ENCODE assay signal across 13 mouse cellular contexts in genomic region chr11:95939828-95940507, GRCm38 (mm10). TPM values are rescaled to one million over a fixed set of nuclear protein-coding genes. Genes with fewer than 3 reads are reported as not detected.
DNase-seq lines count a peak whose midpoint lies in the region; ATAC-seq and TF ChIP-seq lines count a peak whose summit lies in the region.
"Had no signal": no experiment of that assay in that cellular context is flagged by ENCODE, and none has a peak within 500 bp of the region (broad histone marks: within the 10 kb centered on the region; RNA-seq: fewer than 3 reads in every experiment).

No protein-coding gene starts in this region.

- H3K4me1 ChIP-seq in heart, adult 2 months (ENCODE audit: control insufficient read depth, insufficient read depth, low read length) = no peaks in the 10 kb centered on the region
- H3K4me1 ChIP-seq in heart, embryonic 10.5 days = 0 out of 2 replicates have a peak, but pooled peaks cover 4% of the 10 kb centered on the region
- H3K4me1 ChIP-seq in kidney, postnatal 0 days (replicated peaks; ENCODE audit: insufficient read depth, low read length) = no peaks in the 10 kb centered on the region
- H3K4me1 ChIP-seq: limb, embryonic 13.5 days had no signal

- no peaks in the 10 kb centered on the region for H3K36me3 ChIP-seq in heart, adult 2 months (ENCODE audit: control insufficient read depth, insufficient read depth, low read length)
- H3K36me3 ChIP-seq in heart, embryonic 10.5 days = no peaks in the 10 kb centered on the region
- H3K36me3 ChIP-seq in kidney, postnatal 0 days (ENCODE audit: insufficient read depth, low read length) = no peaks in the 10 kb centered on the region
- H3K36me3 ChIP-seq: limb, embryonic 13.5 days had no signal

- TF ChIP-seq EP300 in heart, adult 2 months (IDR thresholded peaks at IDR 0.05; ENCODE audit: insufficient read depth, low read depth, low read length) = no peak

- H3K27ac ChIP-seq in heart, adult 2 months = no peak overlapping the region
- no peak overlapping the region for H3K27ac ChIP-seq in heart, embryonic 10.5 days
- no peak overlapping the region for H3K27ac ChIP-seq in kidney, postnatal 0 days
- H3K27ac ChIP-seq: hindbrain, embryonic 14.5 days; limb, embryonic 13.5 days had no signal

- H3K9ac ChIP-seq in heart, adult 2 months (ENCODE audit: low read depth, low read length) = no peak overlapping the region
- H3K9ac ChIP-seq in kidney, postnatal 0 days (ENCODE audit: low read depth, low read length) = no peak overlapping the region
- H3K9ac ChIP-seq: hindbrain, embryonic 14.5 days; limb, embryonic 13.5 days had no signal

- ATAC-seq in kidney, postnatal 0 days (replicated peaks; ENCODE audit: low FRiP score, low read depth) = no peak
- no peak for ATAC-seq in activated CD4-positive, CD25-positive, alpha-beta regulatory T cell, adult 4 months
- ATAC-seq in inflammation-experienced regulatory T-cells, adult 6 months = no peak

- 0 out of 2 replicates have a peak, but pooled peaks have one; percentile 21 for TF ChIP-seq CTCF in heart, adult 2 months (IDR thresholded peaks at IDR 0.05)
- peak; percentile 71 for TF ChIP-seq CTCF in kidney, postnatal 0 days (IDR thresholded peaks at IDR 0.05; ENCODE audit: low read depth)

- TF ChIP-seq POLR2A in heart, adult 2 months (IDR thresholded peaks at IDR 0.05; ENCODE audit: insufficient read depth, low read depth, low read length) = no peak

- no peak overlapping the region for H3K4me3 ChIP-seq in heart, adult 2 months
- H3K4me3 ChIP-seq in heart, embryonic 10.5 days = no peak overlapping the region
- no peak overlapping the region for H3K4me3 ChIP-seq in kidney, postnatal 0 days (replicated peaks; ENCODE audit: low read depth, low read length)
- H3K4me3 ChIP-seq: erythroblast, embryonic 14.5 days; limb, embryonic 13.5 days had no signal

- no peak for DNase-seq in heart, adult 2 months
- no peak for DNase-seq in heart, embryonic 10.5 days (ENCODE audit: low spot score)
- peak; percentile 24 for DNase-seq in 3134 (ENCODE audit: extremely low read depth, insufficient read length, low spot score)
- DNase-seq in ZHBTc4 (ENCODE audit: low read depth, low spot score) = peak; percentile 78
- peak; percentile 59 for DNase-seq in kidney, postnatal 0 days (ENCODE audit: low spot score)
- DNase-seq in spleen, postnatal 14 days (ENCODE audit: low spot score in 2 of 2) = no peak

- intact Hi-C loops in heart, adult 2 months (cut with DNase I) = no loop called here

- no peaks in the 10 kb centered on the region for H3K79me2 ChIP-seq in heart, adult 2 months (replicated peaks; ENCODE audit: control insufficient read depth, insufficient read depth, low read length)

- WGBS in heart, adult 2 months = 36% methylated on average over 11 of the region's 11 CpGs
- 44% methylated on average over 11 of the region's 11 CpGs for WGBS in heart, embryonic 10.5 days
- 27% methylated on average over 11 of the region's 11 CpGs for WGBS in kidney, postnatal 0 days

- no peaks in the 10 kb centered on the region for H3K27me3 ChIP-seq in heart, adult 2 months (ENCODE audit: control insufficient read depth, insufficient read depth, low read length)
- H3K27me3 ChIP-seq in heart, embryonic 10.5 days (ENCODE audit: insufficient read depth, poor library complexity, severe bottlenecking) = no peaks in the 10 kb centered on the region
- H3K27me3 ChIP-seq in kidney, postnatal 0 days (ENCODE audit: insufficient read depth, low read length) = no peaks in the 10 kb centered on the region
- H3K27me3 ChIP-seq: limb, embryonic 13.5 days had no signal

- no peak overlapping the region for H3K4me2 ChIP-seq in kidney, postnatal 0 days (ENCODE audit: low read length)
- H3K4me2 ChIP-seq: hindbrain, embryonic 14.5 days; limb, embryonic 13.5 days had no signal

- no peaks in the 10 kb centered on the region for H3K9me3 ChIP-seq in heart, embryonic 10.5 days
- H3K9me3 ChIP-seq in kidney, postnatal 0 days (replicated peaks; ENCODE audit: low read length) = no peaks in the 10 kb centered on the region

RNA-seq across cellular contexts. Expression of gene B4galnt2, which starts 25.3 kb away (rescaled TPM):
- not detected for total RNA-seq in heart, adult 2 months (2021)
- 0.06 TPM in 1 of 2 replicates, not detected in the other for polyA plus RNA-seq in heart, adult 2 months (2012; rRNA removed)
- 0.16 and 0.49 TPM in 2 replicates for polyA plus RNA-seq in heart, embryonic 10.5 days (2016; fragmentation: Nextera tagmentation; extraction: Ambion mirVana)
- 1.1 and 1.6 TPM in 2 replicates for polyA plus RNA-seq in kidney, postnatal 0 days (2015; fragmentation: Nextera tagmentation; extraction: Ambion mirVana)
- polyA plus RNA-seq in activated CD4-positive, CD25-positive, alpha-beta regulatory T cell, adult 4 months (2017; shearing (Covaris generic)) = under 1 TPM in 1 of 2 experiments, not detected in 1; 0.25 TPM
- polyA plus RNA-seq in inflammation-experienced regulatory T-cells, adult 6 months (2017; shearing (Covaris generic)) = under 1 TPM in 2 of 3 experiments, not detected in 1; 0.35 to 0.38 TPM
- total RNA-seq: gastrocnemius, postnatal 4 days; megakaryocyte-erythroid progenitor cell, adult 5-6 weeks had no signal
- polyA plus RNA-seq: erythroblast, embryonic 14.5 days; hindbrain, embryonic 14.5 days had no signal

Comparison
In these comparisons a context has a peak if more than half of its experiments do, and no peak if none do; other contexts are left out.
1. DNase-seq: peak in 3134 (single experiment), ZHBTc4 (single experiment) and kidney, postnatal 0 days (single experiment); none in heart, adult 2 months (0 of 2), heart, embryonic 10.5 days (single experiment) and spleen, postnatal 14 days (0 of 2).